Mouse (Mus musculus): ENCODE data around the gene Mcrip2.

- TF ChIP-seq CTCF (IDR thresholded peaks at IDR 0.05; ENCODE audit: control insufficient read depth, insufficient read depth, low read length) (no peak), POLR2A (IDR thresholded peaks at IDR 0.05; ENCODE audit: borderline replicate concordance, control insufficient read depth, low read depth, low read length) (no peak)
Measured at GRCm38 (mm10) chr17:25895891-25896290, 27.3 kb upstream of the Mcrip2 start.
